Comparison of ENCODE assay signal across 33 mouse cellular contexts in genomic region chr4:88931217-88931616, GRCm38 (mm10). TPM values are rescaled to one million over a fixed set of nuclear protein-coding genes. Genes with fewer than 3 reads are reported as not detected.
A peak's percentile ranks its signal among the peaks of the same experiment; 100 is the strongest.
DNase-seq lines count a peak whose midpoint lies in the region; ATAC-seq and TF ChIP-seq lines count a peak whose summit lies in the region.
"Had no signal": no experiment of that assay in that cellular context is flagged by ENCODE, and none has a peak within 500 bp of the region (broad histone marks: within the 10 kb centered on the region; RNA-seq: fewer than 3 reads in every experiment).

No protein-coding gene starts in this region.

- H3K4me2 ChIP-seq in liver, embryonic 11.5 days = no peak overlapping the region
- no peak overlapping the region for H3K4me2 ChIP-seq in liver, embryonic 12.5 days
- peak overlapping the region; percentile 96 for H3K4me2 ChIP-seq in myocyte (ENCODE audit: low read depth)
- H3K4me2 ChIP-seq: embryonic facial prominence, embryonic 12.5 days; embryonic facial prominence, embryonic 15.5 days; forebrain, embryonic 12.5 days; forebrain, embryonic 15.5 days; heart, embryonic 12.5 days; heart, embryonic 15.5 days; hindbrain, embryonic 13.5 days; intestine, embryonic 15.5 days had no signal

- H3K36me3 ChIP-seq in liver, embryonic 11.5 days (ENCODE audit: control insufficient read depth, insufficient read depth, low read length) = no peaks in the 10 kb centered on the region
- H3K36me3 ChIP-seq in liver, embryonic 12.5 days = peaks cover 4% of the 10 kb centered on the region
- H3K36me3 ChIP-seq in myocyte (ENCODE audit: control insufficient read depth, insufficient read depth) = peaks cover 14% of the 10 kb centered on the region
- H3K36me3 ChIP-seq: embryonic facial prominence, embryonic 12.5 days; embryonic facial prominence, embryonic 15.5 days; forebrain, embryonic 12.5 days; forebrain, embryonic 15.5 days; G1E; heart, embryonic 12.5 days; heart, embryonic 15.5 days; hindbrain, embryonic 10.5 days; hindbrain, embryonic 13.5 days; intestine, embryonic 15.5 days had no signal

- 92% methylated on average over 9 of the region's 9 CpGs for WGBS in liver, embryonic 11.5 days
- WGBS in liver, embryonic 12.5 days (ENCODE audit: insufficient replicate concordance) = 86% methylated on average over 9 of the region's 9 CpGs

- no peak overlapping the region for H3ac ChIP-seq in myocyte (ENCODE audit: control insufficient read depth, insufficient read length)

- H3K79me2 ChIP-seq in myocyte (ENCODE audit: control insufficient read depth, insufficient read depth) = peaks cover 91% of the 10 kb centered on the region

- no peak overlapping the region for H3K4me3 ChIP-seq in liver, embryonic 11.5 days (ENCODE audit: low read depth, low read length)
- no peak overlapping the region for H3K4me3 ChIP-seq in liver, embryonic 12.5 days
- no peak overlapping the region for H3K4me3 ChIP-seq in myocyte
- H3K4me3 ChIP-seq: embryonic facial prominence, embryonic 12.5 days; embryonic facial prominence, embryonic 15.5 days; erythroblast, embryonic 14.5 days; forebrain, embryonic 12.5 days; forebrain, embryonic 15.5 days; heart, embryonic 12.5 days; heart, embryonic 15.5 days; hindbrain, embryonic 10.5 days; hindbrain, embryonic 13.5 days; intestine, embryonic 15.5 days had no signal

- no peaks in the 10 kb centered on the region for H3K9me3 ChIP-seq in liver, embryonic 11.5 days (ENCODE audit: control insufficient read depth, low read length)
- H3K9me3 ChIP-seq in liver, embryonic 12.5 days (replicated peaks) = no peaks in the 10 kb centered on the region
- H3K9me3 ChIP-seq: embryonic facial prominence, embryonic 12.5 days; embryonic facial prominence, embryonic 15.5 days; forebrain, embryonic 12.5 days; forebrain, embryonic 15.5 days; heart, embryonic 12.5 days; heart, embryonic 15.5 days; hindbrain, embryonic 10.5 days; hindbrain, embryonic 13.5 days; intestine, embryonic 15.5 days had no signal

- H3K4me1 ChIP-seq in liver, embryonic 11.5 days (replicated peaks; ENCODE audit: control insufficient read depth, insufficient read depth, low read length) = no peaks in the 10 kb centered on the region
- no peaks in the 10 kb centered on the region for H3K4me1 ChIP-seq in liver, embryonic 12.5 days
- H3K4me1 ChIP-seq: embryonic facial prominence, embryonic 12.5 days; embryonic facial prominence, embryonic 15.5 days; forebrain, embryonic 12.5 days; forebrain, embryonic 15.5 days; hindbrain, embryonic 10.5 days; hindbrain, embryonic 13.5 days had no signal

- peak; percentile 19 for TF ChIP-seq POLR2A in myocyte (IDR thresholded peaks at IDR 0.05; ENCODE audit: insufficient read length, low read depth)

- intact Hi-C loops in left cerebral cortex, postnatal 10 days (cut with DNase I) = no loop called here

- DNase-seq in liver, embryonic 11.5 days (ENCODE audit: low spot score) = peak; percentile 9
- peak; percentile 75 for DNase-seq in NIH3T3 (ENCODE audit: low read depth)
- no peak for DNase-seq in heart, adult 8-10 months (ENCODE audit: low spot score)
- no peak for DNase-seq in left cerebral cortex, postnatal 10 days (ENCODE audit: extremely low spot score in 1 of 2, low spot score in 2 of 2)
- DNase-seq: adrenal gland, postnatal 10 days; adrenal gland, postnatal 36 days; cerebellum, adult 11 months; cerebellum, adult 2 months; cerebellum, adult 9-11 months; cerebellum, postnatal 25 days; gastrocnemius, postnatal 25 days; heart, adult 11 months; heart, postnatal 10 days; heart, postnatal 36 days; kidney, adult 2 months had no signal

- no peak for ATAC-seq in liver, embryonic 11.5 days (replicated peaks; ENCODE audit: low FRiP score)
- ATAC-seq in liver, embryonic 12.5 days = no peak
- ATAC-seq: activated CD4-positive, CD25-positive, alpha-beta regulatory T cell, adult 4 months; forebrain, embryonic 15.5 days; hindbrain, embryonic 16.5 days; intestine, embryonic 15.5 days had no signal

- H3K27ac ChIP-seq in liver, embryonic 11.5 days (ENCODE audit: low read depth, low read length) = no peak overlapping the region
- no peak overlapping the region for H3K27ac ChIP-seq in liver, embryonic 12.5 days
- H3K27ac ChIP-seq: embryonic facial prominence, embryonic 12.5 days; embryonic facial prominence, embryonic 15.5 days; forebrain, embryonic 12.5 days; forebrain, embryonic 15.5 days; heart, embryonic 15.5 days; hindbrain, embryonic 10.5 days; hindbrain, embryonic 13.5 days; intestine, embryonic 15.5 days had no signal

- no peak overlapping the region for H3K9ac ChIP-seq in liver, embryonic 11.5 days (ENCODE audit: low read depth, low read length)
- H3K9ac ChIP-seq in liver, embryonic 12.5 days = no peak overlapping the region
- H3K9ac ChIP-seq: embryonic facial prominence, embryonic 12.5 days; embryonic facial prominence, embryonic 15.5 days; forebrain, embryonic 12.5 days; forebrain, embryonic 15.5 days; heart, embryonic 12.5 days; heart, embryonic 15.5 days; hindbrain, embryonic 13.5 days; intestine, embryonic 15.5 days had no signal

- no peaks in the 10 kb centered on the region for H3K27me3 ChIP-seq in liver, embryonic 11.5 days (replicated peaks; ENCODE audit: control insufficient read depth, insufficient read depth, low read length)
- H3K27me3 ChIP-seq in liver, embryonic 12.5 days (replicated peaks) = no peaks in the 10 kb centered on the region
- H3K27me3 ChIP-seq in myocyte (ENCODE audit: control insufficient read depth, insufficient read depth, insufficient read length) = no peaks in the 10 kb centered on the region
- H3K27me3 ChIP-seq: CH12.LX; embryonic facial prominence, embryonic 15.5 days; intestine, embryonic 15.5 days had no signal

TF ChIP-seq in myocyte, 11 proteins besides CTCF, POLR2A, EP300 and RAD21:
- peak; percentile 61 for TF ChIP-seq POLR2AphosphoS2 (IDR thresholded peaks at IDR 0.05; ENCODE audit: insufficient read length, low read depth)
- TF ChIP-seq TCF12 (IDR thresholded peaks at IDR 0.05; ENCODE audit: insufficient read depth, poor library complexity, severe bottlenecking) = no peak
- no peak for TF ChIP-seq CEBPB (IDR thresholded peaks at IDR 0.05; ENCODE audit: insufficient read depth, poor library complexity, severe bottlenecking)
- TF ChIP-seq E2F4 (IDR thresholded peaks at IDR 0.05; ENCODE audit: insufficient read depth) = no peak
- no peak for TF ChIP-seq USF1 (IDR thresholded peaks at IDR 0.05; ENCODE audit: low read depth)
TF ChIP-seq in myocyte: peak in this region for 1.

RNA-seq across cellular contexts. Expression of gene Ifne, which starts 51.2 kb away (rescaled TPM):
- polyA plus RNA-seq in liver, embryonic 11.5 days (2014; fragmentation: Nextera tagmentation; extraction: Ambion mirVana) = not detected in 2 replicates
- not detected in 2 replicates for polyA plus RNA-seq in liver, embryonic 12.5 days (2016; fragmentation: Nextera tagmentation; extraction: Ambion mirVana)
- not detected for polyA plus RNA-seq in myocyte (2012; fragmentation: generic; extraction: Trizol)
- not detected for total RNA-seq in heart, adult 8-10 months (2022)
- not detected for total RNA-seq in left cerebral cortex, postnatal 10 days (2021)
- total RNA-seq: adrenal gland, postnatal 10 days; adrenal gland, postnatal 36 days; CH12.LX; common myeloid progenitor, adult 5-6 weeks; G1E; gastrocnemius, adult 8-10 months; gastrocnemius, postnatal 25 days; heart, postnatal 10 days; heart, postnatal 36 days had no signal
- polyA plus RNA-seq: activated CD4-positive, CD25-positive, alpha-beta regulatory T cell, adult 4 months; cerebellum, adult 2 months; embryonic facial prominence, embryonic 12.5 days; embryonic facial prominence, embryonic 15.5 days; erythroblast, embryonic 14.5 days; forebrain, embryonic 12.5 days; forebrain, embryonic 15.5 days; G1E; heart, embryonic 12.5 days; heart, embryonic 15.5 days; hindbrain, embryonic 10.5 days; hindbrain, embryonic 13.5 days; hindbrain, embryonic 16.5 days; intestine, embryonic 15.5 days; kidney, adult 2 months had no signal

Comparison
In these comparisons a context has a peak if more than half of its experiments do, and no peak if none do; other contexts are left out.
1. DNase-seq: peak in liver, embryonic 11.5 days (single experiment) and NIH3T3 (single experiment); none in heart, adult 8-10 months (single experiment) and left cerebral cortex, postnatal 10 days (0 of 2).